9 mouse cellular contexts compared by ENCODE assay signal in the genomic region with DNA sequence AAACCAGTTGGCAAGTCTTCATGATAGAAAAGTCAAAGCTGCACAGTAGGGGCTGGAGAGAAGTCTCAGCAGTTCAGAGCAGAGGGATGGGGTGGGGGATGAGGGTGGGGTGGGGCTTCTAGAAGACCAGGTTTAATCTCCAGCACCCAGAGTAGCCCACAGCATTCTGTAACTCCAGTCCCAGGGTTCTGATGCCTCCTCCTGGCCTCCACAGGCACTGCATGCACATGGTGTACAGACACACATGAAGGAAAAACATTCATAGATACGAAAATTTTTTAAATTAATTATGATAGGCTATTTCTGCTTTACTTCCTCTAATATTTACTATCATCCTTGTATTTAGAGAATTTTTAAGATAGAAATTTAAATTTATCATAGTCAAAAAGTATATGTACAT.
DNase-seq lines count a peak whose midpoint lies in the region; ATAC-seq and TF ChIP-seq lines count a peak whose summit lies in the region.
"Had no signal": no experiment of that assay in that cellular context is flagged by ENCODE, and none has a peak within 500 bp of the region (broad histone marks: within the 10 kb centered on the region; RNA-seq: fewer than 3 reads in every experiment).

No protein-coding gene starts in this region.

- DNase-seq in cerebellum, adult 2 months: no peak
- no peak for DNase-seq in cerebellum, adult 18-20 months
- DNase-seq in left cerebral cortex, postnatal 4 days: peak; percentile 19
- no peak for DNase-seq in left cerebral cortex, adult 8-10 months (ENCODE audit: low spot score in 2 of 2)
- peak; percentile 36 for DNase-seq in c-Kit-positive CD71-positive TER-119-negative erythroid progenitor cells, embryonic 14.5 days (ENCODE audit: low read depth)
- peak; percentile 44 for DNase-seq in retina, embryonic 14.5 days (ENCODE audit: low spot score)
- DNase-seq in Muller cell, postnatal 12 days (ENCODE audit: inconsistent ontology term): no peak

- H3K4me2 ChIP-seq in neural tube, embryonic 15.5 days: no peak overlapping the region
- H3K4me2 ChIP-seq: neural tube, embryonic 13.5 days had no signal

- intact Hi-C loops in left cerebral cortex, postnatal 4 days (cut with DNase I): no loop called here

- no peaks in the 10 kb centered on the region for H3K27me3 ChIP-seq in cerebellum, adult 2 months (ENCODE audit: control insufficient read depth, insufficient read depth, low read length)
- H3K27me3 ChIP-seq in neural tube, embryonic 15.5 days (replicated peaks): no peaks in the 10 kb centered on the region
- H3K27me3 ChIP-seq: neural tube, embryonic 13.5 days had no signal

- TF ChIP-seq POLR2A in cerebellum, adult 2 months (IDR thresholded peaks at IDR 0.05; ENCODE audit: borderline replicate concordance, insufficient read depth, low read length): no peak

- 88% methylated on average over 1 of the region's 1 CpGs for WGBS in cerebellum, adult 2 months
- 90% methylated on average over 1 of the region's 1 CpGs for WGBS in neural tube, embryonic 15.5 days

- H3K4me3 ChIP-seq in cerebellum, adult 2 months (replicated peaks; ENCODE audit: insufficient read depth, low read depth, low read length): no peak overlapping the region
- H3K4me3 ChIP-seq in neural tube, embryonic 15.5 days (replicated peaks): no peak overlapping the region
- H3K4me3 ChIP-seq: neural tube, embryonic 13.5 days had no signal

- H3K36me3 ChIP-seq in neural tube, embryonic 15.5 days: peaks cover 16% of the 10 kb centered on the region; the same call in 1 of the 2 replicates

- no peak overlapping the region for H3K9ac ChIP-seq in neural tube, embryonic 15.5 days (replicated peaks)
- H3K9ac ChIP-seq: neural tube, embryonic 13.5 days had no signal

- peak; percentile 56; the same call in 1 of the 2 replicates for TF ChIP-seq CTCF in cerebellum, adult 2 months (IDR thresholded peaks at IDR 0.05; ENCODE audit: borderline replicate concordance, insufficient read depth, low read depth, low read length)

- H3K4me1 ChIP-seq in cerebellum, adult 2 months (ENCODE audit: control insufficient read depth, insufficient read depth, low read length): no peaks in the 10 kb centered on the region
- peaks cover 3% of the 10 kb centered on the region; the same call in 1 of the 2 replicates for H3K4me1 ChIP-seq in neural tube, embryonic 15.5 days

- no peak overlapping the region for H3K27ac ChIP-seq in cerebellum, adult 2 months (ENCODE audit: insufficient read depth, low read length)
- no peak overlapping the region for H3K27ac ChIP-seq in neural tube, embryonic 15.5 days (replicated peaks)
- H3K27ac ChIP-seq: neural tube, embryonic 13.5 days had no signal

- no peak for ATAC-seq in neural tube, embryonic 15.5 days (ENCODE audit: low FRiP score)

- H3K9me3 ChIP-seq in neural tube, embryonic 15.5 days (replicated peaks): no peaks in the 10 kb centered on the region
- H3K9me3 ChIP-seq: neural tube, embryonic 13.5 days had no signal

Comparison
In these comparisons a context has a peak if more than half of its experiments do, and no peak if none do; other contexts are left out.
1. DNase-seq: peak in left cerebral cortex, postnatal 4 days (single experiment), c-Kit-positive CD71-positive TER-119-negative erythroid progenitor cells, embryonic 14.5 days (single experiment) and retina, embryonic 14.5 days (single experiment); none in cerebellum, adult 2 months (0 of 2), cerebellum, adult 18-20 months (0 of 2), left cerebral cortex, adult 8-10 months (0 of 2) and Muller cell, postnatal 12 days (single experiment).